Mouse (Mus musculus): Measurements from ENCODE around the gene Mtif2. TPM values are rescaled to one million over a fixed set of nuclear protein-coding genes. Genes with fewer than 3 reads are reported as not detected.

Mtif2 gene
- polyA plus RNA-seq, 1 experiment: 10.2 TPM

DNA sequence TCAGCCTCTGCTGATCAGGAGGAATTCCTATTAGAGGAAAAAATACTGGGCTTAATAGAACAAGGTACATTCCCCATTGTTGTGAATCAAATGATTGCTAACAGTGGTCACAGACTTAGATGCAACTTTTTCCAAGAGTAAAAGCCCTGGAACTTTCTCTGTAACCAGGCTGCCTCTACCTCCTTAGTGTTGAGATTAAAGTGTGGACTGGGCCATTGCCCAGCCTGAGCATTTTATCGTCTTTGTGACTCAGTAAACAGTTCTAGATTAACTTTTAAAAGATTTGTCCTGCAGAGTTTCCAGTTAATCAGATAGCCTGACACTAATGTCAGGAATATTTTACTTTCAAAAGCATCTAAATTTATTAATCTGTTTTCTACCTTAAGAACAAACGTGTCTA, 20.6 kb downstream of the Mtif2 start:
- TF ChIP-seq POLR2A (IDR thresholded peaks at IDR 0.05; ENCODE audit: control insufficient read depth, extremely low read depth, insufficient read depth, low read length, poor library complexity) (no peak), CTCF (IDR thresholded peaks at IDR 0.05; ENCODE audit: borderline replicate concordance, control insufficient read depth, extremely low read depth, insufficient read depth, low read length, poor library complexity) (no peak)
- Histone ChIP-seq H3K27ac (ENCODE audit: control insufficient read depth, insufficient read depth, low read length) (no peak overlapping the region), H3K4me3 (ENCODE audit: control insufficient read depth, insufficient read depth, low read length) (no peak overlapping the region)

DNA sequence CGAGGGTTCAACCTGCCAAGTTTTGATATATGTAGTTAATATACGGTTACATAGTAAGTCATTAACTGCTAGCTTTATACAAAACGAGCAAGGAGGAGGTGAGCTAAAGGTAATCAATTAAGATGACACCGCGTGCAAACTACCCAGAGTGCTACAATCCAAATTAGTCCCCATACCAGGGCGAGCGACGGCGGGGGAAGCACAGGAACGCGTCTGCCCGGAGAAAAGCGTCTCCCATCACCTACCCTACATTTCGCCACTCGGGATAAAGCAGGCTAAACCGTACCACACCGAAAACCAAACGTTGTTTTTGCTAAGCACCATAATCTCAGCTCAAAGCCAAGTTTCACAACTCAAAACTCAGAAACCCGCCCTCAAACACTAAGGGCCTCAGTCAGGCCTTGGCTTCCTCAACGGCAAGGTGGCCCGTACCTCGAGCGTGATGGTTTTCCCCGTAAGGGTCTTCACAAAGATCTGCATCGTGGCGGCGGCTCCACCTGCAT, 21.1 kb downstream of the Mtif2 start:
- TF ChIP-seq CTCF (IDR thresholded peaks at IDR 0.05; ENCODE audit: borderline replicate concordance, control insufficient read depth, extremely low read depth, insufficient read depth, low read length, poor library complexity) (peak; percentile 49; the same call in 1 of the 2 replicates), POLR2A (IDR thresholded peaks at IDR 0.05; ENCODE audit: control insufficient read depth, extremely low read depth, insufficient read depth, low read length, poor library complexity) (no peak)
- H3K27me3 ChIP-seq (ENCODE audit: control insufficient read depth, insufficient read depth, low read length): no peaks in the 10 kb centered on the region
- H3K4me1 ChIP-seq (replicated peaks; ENCODE audit: control insufficient read depth, insufficient read depth, low read length): 0 out of 2 replicates have a peak, but pooled peaks cover 4% of the 10 kb centered on the region
- H3K4me3 ChIP-seq (ENCODE audit: control insufficient read depth, insufficient read depth, low read length): peak overlapping the region; percentile 94
- H3K36me3 ChIP-seq (ENCODE audit: control insufficient read depth, insufficient read depth, low read length): peaks cover 24% of the 10 kb centered on the region
- DNase-seq: no peak
- peak overlapping the region; percentile 50; the same call in 1 of the 2 replicates for H3K27ac ChIP-seq (ENCODE audit: control insufficient read depth, insufficient read depth, low read length)
- under 1% methylated on average over 27 of the region's 27 CpGs for WGBS

More for the DNA sequence above, 20.6 kb downstream of the Mtif2 start:
- Histone ChIP-seq H3K36me3 (ENCODE audit: control insufficient read depth, insufficient read depth, low read length) (peaks cover 28% of the 10 kb centered on the region), H3K27me3 (ENCODE audit: control insufficient read depth, insufficient read depth, low read length) (no peaks in the 10 kb centered on the region), H3K4me1 (replicated peaks; ENCODE audit: control insufficient read depth, insufficient read depth, low read length) (0 out of 2 replicates have a peak, but pooled peaks cover 4% of the 10 kb centered on the region)
- 26% methylated on average over 2 of the region's 2 CpGs for WGBS
- no peak for DNase-seq

DNA sequence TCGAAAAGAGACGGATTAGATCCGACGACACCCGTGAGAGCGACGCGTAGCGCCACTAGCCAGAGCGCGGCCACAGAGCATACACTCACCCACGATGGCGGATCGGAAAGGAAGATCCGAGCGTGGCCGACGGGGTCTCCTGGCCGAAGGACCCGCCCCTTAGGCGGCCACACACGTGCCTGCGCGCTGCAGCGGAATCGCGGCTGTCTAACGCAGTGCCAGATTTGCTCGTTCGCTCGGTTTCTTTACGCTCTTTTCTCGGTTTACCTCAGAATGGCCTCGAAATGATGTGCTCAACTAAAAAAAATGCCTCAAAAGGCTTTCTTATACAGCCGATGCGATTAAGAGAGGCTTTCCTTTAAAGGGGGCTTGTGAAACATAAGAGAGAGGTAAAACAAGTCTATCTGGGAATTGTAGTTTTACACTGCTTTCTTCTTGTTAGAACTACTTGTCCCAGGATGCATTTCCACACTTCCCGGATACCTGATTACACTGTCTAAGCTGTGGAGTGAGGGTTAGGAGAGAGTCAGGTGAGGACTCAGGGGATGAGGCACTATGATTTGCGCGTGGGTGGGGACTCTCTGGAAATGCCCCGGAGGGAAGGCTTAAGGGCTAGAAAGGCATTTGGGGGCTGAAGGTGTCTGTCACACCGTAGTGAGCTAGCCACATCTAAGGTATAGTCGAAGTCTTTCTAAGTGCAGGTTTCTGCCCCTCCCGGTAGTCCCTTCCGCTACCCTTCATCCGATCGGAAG, 21.7 kb downstream of the Mtif2 start, which contains the start of the genes Clhc1 and Rps27a:
TSS of gene Clhc1 (plus strand) at position 199 of the 752 bp plus-strand sequence.
TSS of gene Rps27a (minus strand) at position 358 of the 752 bp plus-strand sequence.
- WGBS: under 1% methylated on average over 46 of the region's 46 CpGs
- peak; percentile 95 for DNase-seq
- peak within 1 kb of the TSS; percentile 51 for H3K27ac ChIP-seq (ENCODE audit: control insufficient read depth, insufficient read depth, low read length)
- no peak for TF ChIP-seq CTCF (IDR thresholded peaks at IDR 0.05; ENCODE audit: borderline replicate concordance, control insufficient read depth, extremely low read depth, insufficient read depth, low read length, poor library complexity)
- TF ChIP-seq POLR2A (IDR thresholded peaks at IDR 0.05; ENCODE audit: control insufficient read depth, extremely low read depth, insufficient read depth, low read length, poor library complexity): peak; percentile 65; the same call in 1 of the 2 replicates
- H3K4me3 ChIP-seq (ENCODE audit: control insufficient read depth, insufficient read depth, low read length): peak within 1 kb of the TSS; percentile 94
- 0 out of 2 replicates have a peak, but pooled peaks cover 4% of the 10 kb centered on the region for H3K4me1 ChIP-seq (replicated peaks; ENCODE audit: control insufficient read depth, insufficient read depth, low read length)
- no peaks in the 10 kb centered on the region for H3K27me3 ChIP-seq (ENCODE audit: control insufficient read depth, insufficient read depth, low read length)
- H3K36me3 ChIP-seq (ENCODE audit: control insufficient read depth, insufficient read depth, low read length): peaks cover 23% of the 10 kb centered on the region

GRCm38 (mm10) chr11:29548504-29549424, 22.6 kb downstream of the Mtif2 start:
- no peak for DNase-seq
- WGBS: 21% methylated on average over 23 of the region's 23 CpGs
- H3K27me3 ChIP-seq (ENCODE audit: control insufficient read depth, insufficient read depth, low read length): no peaks in the 10 kb centered on the region
- H3K27ac ChIP-seq (ENCODE audit: control insufficient read depth, insufficient read depth, low read length): peak overlapping the region; percentile 51
- H3K36me3 ChIP-seq (ENCODE audit: control insufficient read depth, insufficient read depth, low read length): peaks cover 21% of the 10 kb centered on the region
- no peak for TF ChIP-seq CTCF (IDR thresholded peaks at IDR 0.05; ENCODE audit: borderline replicate concordance, control insufficient read depth, extremely low read depth, insufficient read depth, low read length, poor library complexity)
- H3K4me3 ChIP-seq (ENCODE audit: control insufficient read depth, insufficient read depth, low read length): peak overlapping the region; percentile 71
- H3K4me1 ChIP-seq (replicated peaks; ENCODE audit: control insufficient read depth, insufficient read depth, low read length): 0 out of 2 replicates have a peak, but pooled peaks cover 4% of the 10 kb centered on the region

GRCm38 (mm10) chr11:29549425-29549778, 23.2 kb downstream of the Mtif2 start:
- 31% methylated on average over 1 of the region's 1 CpGs for WGBS
- no peak overlapping the region for H3K4me3 ChIP-seq (ENCODE audit: control insufficient read depth, insufficient read depth, low read length)
- H3K27me3 ChIP-seq (ENCODE audit: control insufficient read depth, insufficient read depth, low read length): no peaks in the 10 kb centered on the region
- DNase-seq: no peak
- no peak overlapping the region for H3K27ac ChIP-seq (ENCODE audit: control insufficient read depth, insufficient read depth, low read length)
- 0 out of 2 replicates have a peak, but pooled peaks cover 4% of the 10 kb centered on the region for H3K4me1 ChIP-seq (replicated peaks; ENCODE audit: control insufficient read depth, insufficient read depth, low read length)
- H3K36me3 ChIP-seq (ENCODE audit: control insufficient read depth, insufficient read depth, low read length): peaks cover 14% of the 10 kb centered on the region
- TF ChIP-seq POLR2A (IDR thresholded peaks at IDR 0.05; ENCODE audit: control insufficient read depth, extremely low read depth, insufficient read depth, low read length, poor library complexity) (no peak), CTCF (IDR thresholded peaks at IDR 0.05; ENCODE audit: borderline replicate concordance, control insufficient read depth, extremely low read depth, insufficient read depth, low read length, poor library complexity) (no peak)

DNA sequence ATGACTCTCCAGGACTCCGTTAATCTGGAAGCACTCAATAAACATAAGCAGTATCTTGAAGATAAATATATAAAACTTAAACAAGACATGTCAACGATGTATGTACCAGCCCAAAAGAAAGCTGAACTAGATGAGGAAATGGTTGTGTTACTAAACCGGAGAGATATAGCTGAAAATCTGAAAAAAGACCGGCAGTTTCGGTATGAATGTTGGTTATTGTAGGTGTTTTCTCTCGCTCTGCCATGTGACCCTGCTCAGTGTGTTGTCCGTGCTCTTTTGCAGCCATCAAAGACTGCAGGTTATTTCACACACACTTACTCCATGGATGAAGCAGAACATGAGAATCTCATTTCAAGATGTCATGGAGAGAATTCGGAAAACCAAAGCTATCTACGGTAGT, 34.2 kb downstream of the Mtif2 start:
- WGBS: 93% methylated on average over 9 of the region's 9 CpGs
- no peaks in the 10 kb centered on the region for H3K36me3 ChIP-seq (ENCODE audit: control insufficient read depth, insufficient read depth, low read length)
- H3K27me3 ChIP-seq (ENCODE audit: control insufficient read depth, insufficient read depth, low read length): no peaks in the 10 kb centered on the region

More for the DNA sequence above, 34.2 kb downstream of the Mtif2 start:
- Histone ChIP-seq H3K4me1 (replicated peaks; ENCODE audit: control insufficient read depth, insufficient read depth, low read length) (no peaks in the 10 kb centered on the region), H3K27ac (ENCODE audit: control insufficient read depth, insufficient read depth, low read length) (no peak overlapping the region), H3K4me3 (ENCODE audit: control insufficient read depth, insufficient read depth, low read length) (no peak overlapping the region)
- DNase-seq: no peak
- no peak for TF ChIP-seq POLR2A (IDR thresholded peaks at IDR 0.05; ENCODE audit: control insufficient read depth, extremely low read depth, insufficient read depth, low read length, poor library complexity)
- TF ChIP-seq CTCF (IDR thresholded peaks at IDR 0.05; ENCODE audit: borderline replicate concordance, control insufficient read depth, extremely low read depth, insufficient read depth, low read length, poor library complexity): no peak

Measured in thymus, adult 2 months (tissue).